Mouse (Mus musculus) liver, embryonic 16.5 days (tissue): Measurements from ENCODE around the gene Astn2. TPM values are rescaled to one million over a fixed set of nuclear protein-coding genes. Genes with fewer than 3 reads are reported as not detected.

Experiments
- ATAC-seq: fragments of 200-750 bp; cut with Nextera tagmentation; 2 replicates; pipeline ENCODE4 v1.8.0; 2017; ENCODE audit warnings: low read depth, mild to moderate bottlenecking, moderate number of reproducible peaks, moderate library complexity
- H3K27ac ChIP-seq: fragments of 300-500 bp; sonication (generic); 2 replicates; pipeline ENCODE4 v1.5.1; 2014; ENCODE audit warnings: mild to moderate bottlenecking, low read length
- H3K27me3 ChIP-seq: fragments of 300-500 bp; sonication (generic); 2 replicates; pipeline ENCODE4 v1.6.1; 2014; ENCODE audit warnings: low read depth, low read length, mixed read lengths; ENCODE audit not compliant: control insufficient read depth, insufficient read depth
- H3K36me3 ChIP-seq: fragments of 300-500 bp; sonication (generic); 2 replicates; pipeline ENCODE4 v1.6.1; 2014; ENCODE audit warnings: mild to moderate bottlenecking; ENCODE audit not compliant: control insufficient read depth, insufficient read depth
- H3K4me1 ChIP-seq: fragments of 300-500 bp; sonication (generic); 2 replicates; pipeline ENCODE4 v1.6.1; 2014; ENCODE audit warnings: low read depth, low read length, mixed read lengths; ENCODE audit not compliant: control insufficient read depth
- H3K4me2 ChIP-seq: fragments of 300-500 bp; sonication (generic); 2 replicates; pipeline ENCODE4 v1.6.1; 2014; ENCODE audit warnings: low read depth, low read length, mixed read lengths
- H3K4me3 ChIP-seq: fragments of 300-500 bp; sonication (generic); 2 replicates; pipeline ENCODE4 v1.5.1; 2014; ENCODE audit warnings: low read depth, mild to moderate bottlenecking, low read length
- H3K9ac ChIP-seq: fragments of 300-500 bp; sonication (generic); 2 replicates; pipeline ENCODE4 v1.6.1; 2014; ENCODE audit warnings: low read depth, low read length
- H3K9me3 ChIP-seq: fragments of 300-500 bp; sonication (generic); replicated peaks from 2 replicates; pipeline ENCODE4 v1.6.1; 2016; ENCODE audit warnings: low read length; ENCODE audit not compliant: control insufficient read depth
- WGBS: fragments of 180-500 bp; shearing (Covaris S2); extraction: QIAGEN DNeasy Blood & Tissue Kit; methylation state at CpG from one replicate; pipeline ENCODE4 v1.1.7; 2014; ENCODE audit not compliant: insufficient replicate concordance; 5-methylcytosine and 5-hydroxymethylcytosine counted together
- polyA plus RNA-seq: library from polyadenylated mRNA; unstranded; fragments of >200 nt; fragmentation: Nextera tagmentation; extraction: Ambion mirVana; gene quantifications from 2 replicates; pipeline ENCODE4 v1.2.1, GENCODE M21; 2015

The Astn2 gene
- polyA plus RNA-seq, 1 experiment from 2014 or later = not detected

GRCm38 (mm10) chr4:65832971-65833370 is 571.4 kb downstream of the Astn2 start:
- H3K4me1 ChIP-seq = no peaks in the 10 kb centered on the region
- WGBS = 71% methylated on average over 1 of the region's 1 CpGs
- no peak overlapping the region for H3K27ac ChIP-seq
- no peak overlapping the region for H3K4me2 ChIP-seq
- no peak for ATAC-seq
- H3K4me3 ChIP-seq = no peak overlapping the region
- no peaks in the 10 kb centered on the region for H3K27me3 ChIP-seq
- H3K36me3 ChIP-seq = no peaks in the 10 kb centered on the region
- H3K9me3 ChIP-seq = no peaks in the 10 kb centered on the region
- H3K9ac ChIP-seq = no peak overlapping the region

- no peaks in the 10 kb centered on the region for H3K27me3 ChIP-seq
- 43% methylated on average over 3 of the region's 3 CpGs for WGBS
- no peak overlapping the region for H3K4me2 ChIP-seq
- H3K36me3 ChIP-seq = no peaks in the 10 kb centered on the region
- no peaks in the 10 kb centered on the region for H3K4me1 ChIP-seq
- no peak overlapping the region for H3K9ac ChIP-seq
- no peak for ATAC-seq
- no peak overlapping the region for H3K4me3 ChIP-seq
- no peak overlapping the region for H3K27ac ChIP-seq
- H3K9me3 ChIP-seq = no peaks in the 10 kb centered on the region
Observed at GRCm38 (mm10) chr4:65831872-65832271, 572.5 kb downstream of the Astn2 start.

GRCm38 (mm10) chr4:65830495-65830894 is 573.9 kb downstream of the Astn2 start:
- H3K9ac ChIP-seq = no peak overlapping the region
- H3K27me3 ChIP-seq = no peaks in the 10 kb centered on the region
- no peak overlapping the region for H3K4me2 ChIP-seq
- ATAC-seq = no peak
- H3K36me3 ChIP-seq = no peaks in the 10 kb centered on the region
- H3K27ac ChIP-seq = no peak overlapping the region
- WGBS = 15% methylated on average over 3 of the region's 3 CpGs
- no peaks in the 10 kb centered on the region for H3K9me3 ChIP-seq
- H3K4me1 ChIP-seq = no peaks in the 10 kb centered on the region
- H3K4me3 ChIP-seq = no peak overlapping the region

GRCm38 (mm10) chr4:65821070-65821469 is 583.3 kb downstream of the Astn2 start:
- H3K9me3 ChIP-seq = no peaks in the 10 kb centered on the region
- H3K4me3 ChIP-seq = no peak overlapping the region
- H3K27ac ChIP-seq = no peak overlapping the region
- 32% methylated on average over 2 of the region's 2 CpGs for WGBS
- no peaks in the 10 kb centered on the region for H3K27me3 ChIP-seq
- H3K36me3 ChIP-seq = no peaks in the 10 kb centered on the region
- no peak for ATAC-seq
- H3K9ac ChIP-seq = no peak overlapping the region
- no peaks in the 10 kb centered on the region for H3K4me1 ChIP-seq
- H3K4me2 ChIP-seq = no peak overlapping the region

GRCm38 (mm10) chr4:65820236-65820635 is 584.2 kb downstream of the Astn2 start:
- no peak for ATAC-seq
- no peak overlapping the region for H3K27ac ChIP-seq
- no peak overlapping the region for H3K9ac ChIP-seq
- 15% methylated on average over 2 of the region's 2 CpGs for WGBS
- no peak overlapping the region for H3K4me3 ChIP-seq
- no peaks in the 10 kb centered on the region for H3K36me3 ChIP-seq
- no peaks in the 10 kb centered on the region for H3K27me3 ChIP-seq
- no peaks in the 10 kb centered on the region for H3K4me1 ChIP-seq
- H3K4me2 ChIP-seq = no peak overlapping the region
- H3K9me3 ChIP-seq = no peaks in the 10 kb centered on the region

DNA sequence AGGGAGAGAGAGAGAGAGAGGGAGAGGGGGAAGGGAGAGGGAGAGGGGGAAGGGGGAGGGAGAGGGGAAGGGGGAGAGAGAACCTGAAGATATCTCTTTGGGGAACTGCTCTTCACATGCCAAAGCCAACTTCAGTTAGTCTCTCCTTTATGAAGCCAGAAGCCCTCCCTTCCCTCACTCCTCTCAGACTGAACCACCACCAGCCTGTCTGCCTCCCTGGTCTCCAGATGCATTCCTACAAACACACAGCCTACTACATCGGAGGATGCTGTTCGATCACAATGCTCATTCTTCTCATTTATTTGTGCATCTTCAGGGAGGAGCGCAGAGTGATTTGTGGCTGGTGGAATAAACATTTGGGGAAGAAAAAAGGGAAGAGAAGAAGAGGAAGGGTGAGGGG is 584.6 kb downstream of the Astn2 start:
- H3K9me3 ChIP-seq = no peaks in the 10 kb centered on the region
- no peaks in the 10 kb centered on the region for H3K27me3 ChIP-seq
- WGBS = 44% methylated on average over 3 of the region's 3 CpGs
- no peak for ATAC-seq
- H3K4me3 ChIP-seq = no peak overlapping the region
- H3K9ac ChIP-seq = no peak overlapping the region
- no peak overlapping the region for H3K27ac ChIP-seq
- H3K4me1 ChIP-seq = no peaks in the 10 kb centered on the region
- no peak overlapping the region for H3K4me2 ChIP-seq
- no peaks in the 10 kb centered on the region for H3K36me3 ChIP-seq

GRCm38 (mm10) chr4:65814176-65814535 is 590.3 kb downstream of the Astn2 start:
- Histone ChIP-seq H3K4me1 (no peaks in the 10 kb centered on the region), H3K4me2 (no peak overlapping the region), H3K4me3 (no peak overlapping the region), H3K27me3 (no peaks in the 10 kb centered on the region), H3K9me3 (no peaks in the 10 kb centered on the region), H3K27ac (no peak overlapping the region), H3K36me3 (no peaks in the 10 kb centered on the region), H3K9ac (no peak overlapping the region)
- 80% methylated on average over 2 of the region's 2 CpGs for WGBS
- no peak for ATAC-seq

DNA sequence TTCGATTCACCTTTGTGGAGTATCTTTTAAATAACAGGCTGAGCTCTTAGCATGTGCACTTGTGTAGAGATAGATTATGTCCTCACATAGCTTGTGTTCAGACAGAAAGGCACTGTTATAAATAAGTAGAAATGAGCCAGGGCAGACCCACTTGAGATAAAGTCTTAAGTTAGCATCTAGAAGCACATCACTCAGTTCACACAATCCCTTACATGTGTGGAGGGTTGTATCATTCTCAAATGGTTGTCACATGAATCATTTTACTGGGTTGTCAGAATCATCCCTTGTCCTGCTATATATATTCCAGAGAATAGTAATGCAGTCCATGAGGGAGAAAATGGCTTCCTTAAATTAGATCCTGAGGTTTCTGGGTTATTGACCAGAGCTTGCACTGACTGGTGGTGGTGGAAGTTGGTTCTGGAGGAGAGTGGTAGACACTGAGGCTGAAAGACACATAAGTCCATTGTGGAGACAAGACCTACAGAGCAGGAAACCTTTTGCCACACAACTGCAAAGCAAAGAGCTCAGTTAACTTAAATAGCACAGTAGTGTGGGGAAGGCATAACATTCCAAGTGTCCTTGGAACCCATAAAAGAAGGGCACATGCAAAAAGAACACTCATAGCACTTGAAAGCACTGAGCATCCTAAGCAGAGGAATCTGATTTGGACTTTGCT is 590.8 kb downstream of the Astn2 start:
- H3K4me2 ChIP-seq = no peak overlapping the region
- H3K9ac ChIP-seq = no peak overlapping the region
- H3K4me1 ChIP-seq = no peaks in the 10 kb centered on the region
- no peaks in the 10 kb centered on the region for H3K36me3 ChIP-seq
- H3K27ac ChIP-seq = no peak overlapping the region
- no peaks in the 10 kb centered on the region for H3K27me3 ChIP-seq
- whole genome bisulfite sequencing = 45% methylated on average over 1 of the region's 1 CpGs
- H3K9me3 ChIP-seq = no peaks in the 10 kb centered on the region
- H3K4me3 ChIP-seq = no peak overlapping the region
- ATAC-seq = no peak

DNA sequence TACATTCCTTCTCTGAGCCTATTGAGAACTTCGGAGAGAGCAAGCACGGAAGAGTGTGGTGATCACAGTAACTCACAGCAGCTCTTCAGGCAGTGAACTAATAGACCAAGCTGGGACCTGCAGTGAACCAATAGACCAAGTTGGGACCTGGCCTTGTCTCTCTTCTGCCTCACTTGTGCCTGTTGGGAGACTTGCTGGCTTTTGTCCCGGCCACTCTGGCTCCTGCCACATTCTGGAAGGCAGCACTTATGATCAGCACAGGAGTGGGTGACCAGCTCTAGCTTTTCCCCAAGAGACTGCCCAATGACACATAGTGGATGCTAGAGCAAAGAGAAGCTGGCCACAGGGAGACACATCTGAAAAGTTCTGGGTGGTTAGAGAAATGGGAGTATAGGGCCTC is 597.1 kb downstream of the Astn2 start:
- WGBS = 59% methylated on average over 3 of the region's 3 CpGs
- no peak for ATAC-seq
- no peak overlapping the region for H3K4me3 ChIP-seq

More for the DNA sequence above, 597.1 kb downstream of the Astn2 start:
- H3K36me3 ChIP-seq = no peaks in the 10 kb centered on the region
- H3K27ac ChIP-seq = no peak overlapping the region
- no peaks in the 10 kb centered on the region for H3K4me1 ChIP-seq
- H3K9ac ChIP-seq = no peak overlapping the region
- no peaks in the 10 kb centered on the region for H3K27me3 ChIP-seq
- H3K9me3 ChIP-seq = no peaks in the 10 kb centered on the region
- no peak overlapping the region for H3K4me2 ChIP-seq
